Mouse (Mus musculus) forebrain, embryonic 11.5 days (tissue): ENCODE data around the gene Wbp1. TPM values are rescaled to one million over a fixed set of nuclear protein-coding genes. Genes with fewer than 3 reads are reported as not detected.
"Not testable (repeated sequence)": the region's sequence is repeated elsewhere in the genome, so short reads cannot be mapped to it uniquely, and the experiment has no call there.

Source experiments
- ATAC-seq: fragments of 200-750 bp; cut with Nextera tagmentation; replicated peaks from 2 replicates; pipeline ENCODE4 v1.8.0; 2017; ENCODE audit warnings: moderate TSS enrichment; ENCODE audit not compliant: low FRiP score
- DNase-seq: peaks from one replicate; pipeline ENCODE4 v3.0.0-alpha.2; 2017; ENCODE audit warnings: low spot score
- H3K27ac ChIP-seq: fragments of 300-500 bp; sonication (generic); 2 replicates; pipeline ENCODE4 v1.5.1; 2014; ENCODE audit warnings: low read depth, low read length
- H3K27me3 ChIP-seq: fragments of 300-500 bp; sonication (generic); 2 replicates; pipeline ENCODE4 v1.6.1; 2014; ENCODE audit warnings: mild to moderate bottlenecking, low read length, mixed read lengths; ENCODE audit not compliant: control insufficient read depth, insufficient read depth
- H3K36me3 ChIP-seq: fragments of 300-500 bp; sonication (generic); 2 replicates; pipeline ENCODE4 v1.6.1; 2014; ENCODE audit warnings: mild to moderate bottlenecking, low read length, moderate library complexity, mixed read lengths; ENCODE audit not compliant: control insufficient read depth, insufficient read depth
- H3K4me1 ChIP-seq: fragments of 300-500 bp; sonication (generic); replicated peaks from 2 replicates; pipeline ENCODE4 v1.6.1; 2014; ENCODE audit warnings: low read length, mixed read lengths; ENCODE audit not compliant: control insufficient read depth, insufficient read depth
- H3K4me2 ChIP-seq: fragments of 300-500 bp; sonication (generic); 2 replicates; pipeline ENCODE4 v1.6.1; 2014; ENCODE audit warnings: low read depth, mild to moderate bottlenecking, low read length, moderate library complexity, mixed read lengths; ENCODE audit not compliant: severe bottlenecking
- H3K4me3 ChIP-seq: fragments of 300-500 bp; sonication (generic); 2 replicates; pipeline ENCODE4 v1.5.1; 2014; ENCODE audit warnings: low read depth, low read length
- H3K9ac ChIP-seq: fragments of 300-500 bp; sonication (generic); 2 replicates; pipeline ENCODE4 v1.6.1; 2014; ENCODE audit warnings: low read length
- H3K9me3 ChIP-seq: fragments of 300-500 bp; sonication (generic); 2 replicates; pipeline ENCODE4 v1.6.1; 2016; ENCODE audit warnings: low read length, mixed read lengths; ENCODE audit not compliant: control insufficient read depth
- WGBS: fragments of 180-500 bp; shearing (Covaris S2); extraction: QIAGEN DNeasy Blood & Tissue Kit; methylation state at CpG from one replicate; pipeline ENCODE4 v1.1.7; 2014; 5-methylcytosine and 5-hydroxymethylcytosine counted together
- polyA plus RNA-seq: library from polyadenylated mRNA; unstranded; fragments of >200 nt; fragmentation: Nextera tagmentation; extraction: Ambion mirVana; gene quantifications from 2 replicates; pipeline ENCODE4 v1.2.1, GENCODE M21; 2014

The Wbp1 gene
- polyA plus RNA-seq, 1 experiment from 2014 or later: 141 TPM

DNA sequence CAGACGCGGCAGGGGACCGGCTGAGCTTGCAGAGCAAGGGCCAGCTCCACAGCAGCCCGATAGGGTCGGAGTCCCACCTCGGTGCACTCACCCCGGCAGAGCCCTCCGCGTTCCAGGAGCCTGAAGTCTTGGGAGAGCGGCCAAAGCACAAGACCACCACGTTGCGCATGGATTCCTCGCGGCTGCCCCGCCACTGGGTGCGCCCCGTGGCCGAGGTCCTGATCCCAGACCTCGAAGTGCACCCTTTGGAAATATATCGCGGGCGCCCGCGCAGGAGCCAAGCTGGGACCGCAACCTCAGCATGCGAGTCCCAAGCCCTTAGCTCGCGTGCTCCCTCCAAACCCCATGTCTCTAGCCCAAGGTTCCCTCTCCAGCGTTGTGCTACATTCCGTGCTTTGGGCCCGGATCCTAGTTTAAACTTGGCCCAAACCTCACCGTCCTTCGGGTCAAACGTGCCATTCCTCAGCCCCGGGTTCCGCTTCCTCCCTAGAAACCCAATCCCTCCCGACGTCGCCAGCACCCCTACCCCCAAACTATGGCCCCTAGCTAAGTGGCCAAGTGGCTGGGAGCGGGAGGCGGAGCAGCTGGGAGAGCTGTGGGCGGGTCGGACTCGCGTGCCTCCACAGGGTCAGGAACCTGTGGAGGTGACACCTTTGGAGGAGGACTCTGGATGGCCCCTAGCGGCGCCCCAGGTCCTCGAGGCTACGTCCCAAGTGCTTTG is 40.7 kb upstream of the Wbp1 start:
- Histone ChIP-seq H3K27me3 (peaks cover 32% of the 10 kb centered on the region), H3K27ac (no peak overlapping the region), H3K4me2 (peak overlapping the region; percentile 38), H3K9ac (peak overlapping the region; percentile 32; the same call in 1 of the 2 replicates), H3K4me3 (peak overlapping the region; percentile 19; the same call in 1 of the 2 replicates), H3K36me3 (no peaks in the 10 kb centered on the region), H3K9me3 (no peaks in the 10 kb centered on the region), H3K4me1 (peaks cover 14% of the 10 kb centered on the region; the same call in 1 of the 2 replicates)
- ATAC-seq (no peak), DNase-seq (peak; percentile 71)
- under 1% methylated on average over 48 of the region's 49 CpGs for WGBS

DNA sequence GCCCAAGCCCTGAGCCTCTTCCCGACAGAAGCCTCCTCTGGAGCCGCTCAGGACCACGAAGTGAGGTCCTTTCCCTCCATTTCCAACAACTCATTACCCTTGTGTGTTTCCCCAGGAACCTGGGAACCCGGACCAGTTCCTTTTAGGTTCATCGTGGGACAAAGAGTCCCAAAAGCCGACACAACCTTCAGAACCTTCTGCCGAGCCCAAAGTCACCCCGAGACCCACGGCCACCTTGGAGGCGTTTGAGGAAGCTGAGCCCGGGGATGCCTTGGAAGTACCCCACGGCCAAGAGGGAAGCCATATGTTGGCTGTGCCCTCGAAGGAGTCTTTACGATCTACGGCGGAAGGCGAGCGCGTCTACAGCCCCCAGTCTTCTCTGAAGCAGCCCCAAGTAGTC is 40.1 kb upstream of the Wbp1 start:
- Histone ChIP-seq H3K4me1 (peaks cover 14% of the 10 kb centered on the region; the same call in 1 of the 2 replicates), H3K4me2 (peak overlapping the region; percentile 38; the same call in 1 of the 2 replicates), H3K27ac (no peak overlapping the region), H3K4me3 (peak overlapping the region; percentile 19; the same call in 1 of the 2 replicates), H3K27me3 (peaks cover 32% of the 10 kb centered on the region), H3K36me3 (no peaks in the 10 kb centered on the region), H3K9me3 (no peaks in the 10 kb centered on the region), H3K9ac (no peak overlapping the region)
- 5% methylated on average over 19 of the region's 19 CpGs for WGBS
- no peak for ATAC-seq
- no peak for DNase-seq

DNA sequence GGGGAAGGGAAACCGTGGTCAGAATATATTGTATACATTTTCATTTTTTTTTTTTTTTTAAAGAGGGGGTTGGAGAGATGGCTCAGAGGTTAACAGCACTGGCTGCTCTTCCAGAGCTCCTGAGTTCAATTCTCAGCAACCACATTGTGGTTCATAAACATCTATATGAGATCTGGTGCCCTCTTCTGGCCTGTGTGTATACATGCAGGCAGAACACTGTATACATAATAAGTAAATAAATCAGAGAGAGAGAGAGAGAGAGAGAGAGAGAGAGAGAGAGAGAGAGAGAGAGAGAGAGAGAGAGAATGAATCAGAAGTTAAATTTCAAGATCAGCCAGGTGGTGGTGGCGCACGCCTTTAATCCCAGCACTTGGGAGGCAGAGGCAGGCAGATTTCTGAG is 38.1 kb upstream of the Wbp1 start:
- H3K27ac ChIP-seq, ATAC-seq, H3K9ac ChIP-seq, H3K9me3 ChIP-seq, H3K4me3 ChIP-seq, H3K4me2 ChIP-seq, DNase-seq, H3K36me3 ChIP-seq: not testable (repeated sequence)
- Histone ChIP-seq H3K4me1 (peaks cover 16% of the 10 kb centered on the region; the same call in 1 of the 2 replicates), H3K27me3 (peaks cover 32% of the 10 kb centered on the region)
- WGBS: 29% methylated on average over 3 of the region's 3 CpGs

DNA sequence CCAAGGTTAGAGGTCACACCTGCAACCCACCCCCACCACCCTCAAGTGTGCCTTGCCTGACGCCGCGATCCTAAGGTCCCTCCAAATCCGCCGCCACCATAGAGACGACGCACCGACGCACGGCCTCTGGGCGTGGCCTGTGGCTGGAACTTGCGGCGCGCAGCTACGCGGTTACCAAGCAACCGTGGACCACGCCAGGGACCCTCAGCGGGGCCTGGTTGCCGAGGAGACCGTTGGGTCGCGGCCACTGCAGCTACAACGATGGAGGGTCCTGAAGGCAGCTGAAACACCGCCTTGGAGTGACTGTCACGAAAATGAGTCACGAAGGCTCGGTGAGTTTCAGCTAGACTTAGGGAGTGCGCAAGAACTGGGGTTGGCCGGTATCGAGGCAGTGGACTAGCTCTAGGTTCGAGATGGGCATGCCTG is 34.9 kb upstream of the Wbp1 start, which contains the start of the genes Wdr54 and 1700003E16Rik:
TSS of gene Wdr54 (minus strand) at position 139 of the 426 bp plus-strand sequence.
TSS of gene 1700003E16Rik (plus strand) at position 146 of the 426 bp plus-strand sequence.
- peak within 1 kb of the TSS; percentile 87 for H3K4me2 ChIP-seq
- no peaks in the 10 kb centered on the region for H3K9me3 ChIP-seq
- peaks cover 6% of the 10 kb centered on the region; the same call in 1 of the 2 replicates for H3K4me1 ChIP-seq
- peaks cover 14% of the 10 kb centered on the region for H3K27me3 ChIP-seq
- no peak within 1 kb of the TSS for H3K27ac ChIP-seq
- H3K9ac ChIP-seq: peak within 1 kb of the TSS; percentile 63
- 2% methylated on average over 32 of the region's 32 CpGs for WGBS
- peak within 1 kb of the TSS; percentile 50 for H3K4me3 ChIP-seq
- no peaks in the 10 kb centered on the region for H3K36me3 ChIP-seq
- DNase-seq (peak; percentile 93), ATAC-seq (peak; percentile 93)

DNA sequence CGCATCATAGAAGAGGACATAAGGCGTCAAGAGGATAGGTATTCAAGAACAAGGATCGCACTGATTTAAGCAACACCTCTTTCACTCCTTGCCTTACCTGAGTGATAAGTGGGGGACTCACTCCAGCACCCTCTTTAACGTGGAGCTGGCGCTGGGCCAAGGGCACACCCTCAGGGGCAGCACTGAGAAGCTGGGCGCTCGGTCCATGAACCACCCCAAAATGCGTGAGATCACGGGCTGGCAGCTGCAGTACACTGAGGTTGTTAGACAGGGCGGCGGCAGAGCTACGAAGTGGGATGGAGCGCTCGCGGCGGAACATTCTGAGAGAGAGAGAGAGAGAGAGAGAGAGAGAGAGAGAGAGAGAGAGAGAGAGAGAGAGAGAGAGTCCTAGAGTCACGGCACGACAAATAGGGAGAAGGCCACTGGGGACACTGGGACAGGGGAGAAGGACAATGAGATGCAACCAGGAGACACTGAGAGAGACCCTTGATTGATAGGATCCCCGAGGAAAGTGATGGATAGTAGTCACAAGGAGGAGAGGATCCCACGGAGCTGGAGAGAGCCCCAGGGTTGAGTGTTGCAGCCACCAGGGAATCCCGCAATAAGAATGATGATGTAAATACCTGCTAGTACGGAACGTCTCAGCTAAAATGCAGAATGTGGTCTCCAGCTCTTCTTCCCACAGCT is 34.3 kb upstream of the Wbp1 start:
- Histone ChIP-seq H3K4me3 (peak overlapping the region; percentile 50), H3K36me3 (no peaks in the 10 kb centered on the region; the same call in 1 of the 2 replicates), H3K9ac (peak overlapping the region; percentile 63), H3K4me1 (peaks cover 6% of the 10 kb centered on the region; the same call in 1 of the 2 replicates), H3K27me3 (peaks cover 9% of the 10 kb centered on the region), H3K9me3 (no peaks in the 10 kb centered on the region), H3K4me2 (peak overlapping the region; percentile 87), H3K27ac (no peak overlapping the region)
- WGBS: 7% methylated on average over 23 of the region's 23 CpGs
- peak; percentile 42 for ATAC-seq
- DNase-seq: peak; percentile 64

DNA sequence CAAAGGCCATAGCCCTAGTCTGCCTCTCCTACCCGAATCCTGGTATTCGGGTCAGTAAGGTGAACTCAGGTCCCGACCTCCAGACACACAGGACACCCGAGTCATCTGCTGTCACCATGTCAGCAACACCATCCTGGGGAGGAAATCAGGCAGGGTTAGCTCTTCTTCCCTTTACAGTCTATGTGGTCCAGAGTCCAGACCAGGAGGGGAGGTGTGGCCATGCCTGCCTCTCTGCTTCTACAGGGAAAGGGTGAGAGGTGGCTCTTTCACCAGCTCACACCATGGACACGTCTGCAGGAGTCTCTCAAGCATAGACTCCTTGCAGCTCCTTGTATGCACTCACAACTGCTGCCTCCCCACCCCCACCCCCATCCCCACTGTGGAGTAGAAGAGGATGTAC is 32.1 kb upstream of the Wbp1 start:
- H3K4me1 ChIP-seq: peaks cover 6% of the 10 kb centered on the region; the same call in 1 of the 2 replicates

DNA sequence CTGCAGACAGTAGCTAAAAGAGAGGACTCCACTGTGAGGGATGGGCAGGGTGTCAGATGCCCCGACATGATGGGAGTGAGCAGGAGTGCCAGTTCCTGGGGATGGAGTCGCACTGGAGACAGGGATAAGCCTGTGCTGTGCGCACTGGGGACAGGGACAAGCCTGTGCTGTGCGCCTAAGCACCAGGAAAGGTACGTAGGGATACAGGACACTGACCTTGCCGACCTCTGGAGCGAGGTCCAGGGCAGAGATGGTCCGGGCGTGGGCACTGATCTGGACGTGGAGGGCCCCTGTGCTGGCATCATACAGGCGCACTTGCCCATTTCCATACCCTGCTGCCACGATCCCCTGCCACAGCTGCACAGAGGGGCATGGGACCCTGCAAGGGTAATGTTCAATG is 31.7 kb upstream of the Wbp1 start:
- Histone ChIP-seq H3K9me3 (no peaks in the 10 kb centered on the region), H3K4me1 (peaks cover 6% of the 10 kb centered on the region; the same call in 1 of the 2 replicates), H3K27ac (no peak overlapping the region), H3K4me2 (no peak overlapping the region), H3K9ac (no peak overlapping the region), H3K36me3 (no peaks in the 10 kb centered on the region; the same call in 1 of the 2 replicates), H3K4me3 (no peak overlapping the region), H3K27me3 (no peaks in the 10 kb centered on the region)
- DNase-seq: no peak
- no peak for ATAC-seq
- 81% methylated on average over 12 of the region's 12 CpGs for WGBS

More for the DNA sequence above, 32.1 kb upstream of the Wbp1 start:
- Histone ChIP-seq H3K9me3 (no peaks in the 10 kb centered on the region), H3K4me2 (no peak overlapping the region), H3K4me3 (no peak overlapping the region), H3K9ac (no peak overlapping the region), H3K27ac (no peak overlapping the region), H3K36me3 (no peaks in the 10 kb centered on the region; the same call in 1 of the 2 replicates), H3K27me3 (no peaks in the 10 kb centered on the region)
- no peak for ATAC-seq
- no peak for DNase-seq
- WGBS: 74% methylated on average over 5 of the region's 5 CpGs

DNA sequence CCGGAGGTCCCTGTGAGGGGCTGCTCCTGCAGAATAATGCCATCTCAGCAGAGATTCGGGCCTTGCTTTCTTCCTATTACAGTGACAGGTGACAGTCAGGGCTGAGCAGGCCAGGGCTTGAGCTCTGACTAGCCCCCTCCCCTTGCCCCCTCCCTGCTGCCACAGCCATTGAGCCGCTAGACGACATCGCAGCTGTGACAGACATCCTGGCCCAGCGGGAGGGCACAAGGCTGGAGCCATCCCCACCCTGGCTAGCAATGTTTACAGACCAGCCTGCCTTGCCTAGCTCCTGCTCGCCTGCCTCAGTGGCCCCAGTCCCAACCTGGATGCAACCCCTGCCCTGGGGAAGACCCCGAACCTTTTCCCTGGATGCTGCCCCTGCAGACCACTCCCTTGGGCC is 30.4 kb upstream of the Wbp1 start:
- 32% methylated on average over 8 of the region's 8 CpGs for WGBS
- H3K36me3 ChIP-seq: no peaks in the 10 kb centered on the region; the same call in 1 of the 2 replicates

More for the DNA sequence above, 30.4 kb upstream of the Wbp1 start:
- ATAC-seq: no peak
- Histone ChIP-seq H3K4me1 (peaks cover 6% of the 10 kb centered on the region; the same call in 1 of the 2 replicates), H3K4me2 (no peak overlapping the region), H3K27ac (no peak overlapping the region), H3K4me3 (no peak overlapping the region), H3K9ac (no peak overlapping the region), H3K9me3 (no peaks in the 10 kb centered on the region), H3K27me3 (no peaks in the 10 kb centered on the region)
- no peak for DNase-seq
